Mouse (Mus musculus) urinary bladder, postnatal 10 days (tissue): ENCODE data around the gene Lamtor1.

Experiments used
- DNase-seq: peaks from one replicate; pipeline ENCODE4 v3.0.0; 2022; ENCODE audit warnings: low spot score

The Lamtor1 gene

DNA sequence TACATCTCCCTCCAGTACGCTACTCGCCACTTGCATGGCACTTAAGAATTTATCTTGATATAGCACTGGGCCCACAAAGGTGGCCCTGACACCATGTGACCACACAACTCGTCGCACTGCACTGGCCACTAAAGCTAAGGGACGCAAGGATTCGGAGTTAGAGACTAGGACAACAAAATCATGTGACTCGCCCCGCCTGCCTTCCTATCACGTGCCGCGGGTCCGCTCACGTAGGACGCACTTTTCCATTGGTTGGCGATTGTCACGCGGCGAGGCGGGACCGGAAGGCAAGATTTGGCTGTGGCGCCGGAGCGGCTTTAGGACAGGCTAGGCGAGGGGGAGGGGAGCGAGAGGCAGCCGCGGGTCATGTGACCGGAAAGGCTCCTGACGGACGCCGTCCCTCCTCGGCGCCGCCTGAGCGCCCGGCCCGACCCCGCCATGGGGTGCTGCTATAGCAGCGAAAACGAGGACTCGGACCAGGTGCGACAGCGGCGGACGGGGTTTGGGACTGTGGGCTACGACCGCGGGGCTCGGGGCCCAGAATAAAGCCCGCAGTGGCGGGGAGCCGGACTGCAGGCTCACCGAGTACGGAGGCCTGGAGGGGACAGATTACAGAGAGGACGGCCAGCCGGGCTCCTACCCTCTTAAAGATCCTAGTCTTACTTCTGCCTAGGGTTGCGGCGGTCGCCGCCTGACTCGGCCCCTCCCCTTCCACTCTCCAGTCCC, at the start of gene Lamtor1:
Lamtor1 (plus strand) TSS at position 344 of the 726 bp plus-strand sequence.
- DNase-seq, result peak; percentile 98

DNA sequence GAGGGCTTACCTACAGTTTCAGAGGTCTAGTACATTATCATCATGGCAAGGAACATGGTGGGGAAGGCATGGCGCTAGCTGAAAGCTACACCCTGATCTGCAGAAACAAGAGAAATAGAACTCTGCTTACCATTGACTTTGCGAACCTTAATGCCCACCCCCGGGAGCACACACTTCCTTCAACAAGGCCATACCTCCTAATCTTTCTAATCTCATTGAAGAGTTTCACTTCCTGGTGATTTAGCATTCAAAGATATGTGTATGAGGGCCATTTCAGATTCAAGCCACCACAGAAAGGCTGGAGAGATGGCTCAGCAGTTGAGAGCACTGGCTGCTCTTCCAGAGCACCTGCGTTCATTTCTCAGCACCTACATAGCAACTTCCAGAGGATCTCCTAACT, 48.6 kb upstream of the Lamtor1 start, which contains the start of gene Folr2:
Folr2 (minus strand) TSS at position 101 of the 400 bp plus-strand sequence.
- no peak for DNase-seq

DNA sequence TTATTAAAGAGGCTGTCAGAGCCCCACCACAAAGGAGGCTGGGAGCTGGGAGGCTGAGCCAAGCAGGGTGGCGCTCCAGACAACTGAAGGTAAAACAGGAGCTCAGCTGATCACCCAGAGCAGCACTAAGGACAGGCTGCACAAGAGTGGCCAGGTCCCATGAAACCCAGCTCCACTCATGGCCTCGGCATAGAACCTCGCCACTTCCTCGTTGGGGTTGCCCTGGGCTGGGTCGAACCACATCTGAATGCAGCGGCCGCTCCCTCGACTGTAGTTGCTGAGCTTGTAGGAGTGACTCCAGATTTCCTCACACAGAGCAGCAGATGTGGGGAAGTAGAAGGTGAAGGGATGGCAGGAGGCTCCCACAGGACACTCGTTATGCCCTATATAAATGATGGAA, 47.3 kb upstream of the Lamtor1 start:
- no peak for DNase-seq

DNA sequence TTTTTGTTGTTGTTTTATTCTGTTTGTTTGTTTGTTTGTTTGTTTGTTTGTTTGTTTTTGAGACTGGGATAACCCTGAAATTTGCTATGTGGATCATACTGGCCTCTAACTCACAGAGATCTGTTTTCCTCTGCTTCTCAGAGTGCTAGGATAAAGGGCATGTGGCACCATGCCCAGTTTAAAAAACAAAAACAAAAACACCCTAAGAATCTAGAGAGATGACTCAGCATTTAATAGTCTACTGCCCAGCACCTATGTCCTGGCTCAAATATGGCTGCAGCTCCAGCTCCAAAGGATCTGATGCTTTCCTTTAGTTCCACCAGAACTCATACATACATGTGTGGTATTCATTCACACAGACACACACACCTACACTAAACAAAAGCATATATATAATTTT, 44.7 kb upstream of the Lamtor1 start:
- no peak for DNase-seq

DNA sequence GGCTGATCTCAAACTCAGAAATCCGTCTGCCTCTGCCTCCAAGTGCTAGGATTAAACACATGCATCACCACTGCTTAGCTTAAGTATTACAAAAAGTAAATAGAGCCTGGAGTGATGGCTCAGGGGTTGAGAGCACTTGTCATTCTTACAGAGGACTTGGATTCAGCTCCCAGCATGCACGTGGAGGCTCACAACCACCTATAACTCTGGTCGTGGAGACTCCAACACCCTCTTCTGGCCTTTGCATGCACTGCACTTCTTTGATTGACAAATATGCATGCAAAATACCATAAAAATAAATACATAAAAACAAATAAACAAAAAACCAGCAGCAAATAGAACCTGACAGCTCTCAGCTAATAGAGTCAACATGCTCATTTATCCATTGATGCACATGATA, 43.4 kb upstream of the Lamtor1 start:
- DNase-seq, result no peak

DNA sequence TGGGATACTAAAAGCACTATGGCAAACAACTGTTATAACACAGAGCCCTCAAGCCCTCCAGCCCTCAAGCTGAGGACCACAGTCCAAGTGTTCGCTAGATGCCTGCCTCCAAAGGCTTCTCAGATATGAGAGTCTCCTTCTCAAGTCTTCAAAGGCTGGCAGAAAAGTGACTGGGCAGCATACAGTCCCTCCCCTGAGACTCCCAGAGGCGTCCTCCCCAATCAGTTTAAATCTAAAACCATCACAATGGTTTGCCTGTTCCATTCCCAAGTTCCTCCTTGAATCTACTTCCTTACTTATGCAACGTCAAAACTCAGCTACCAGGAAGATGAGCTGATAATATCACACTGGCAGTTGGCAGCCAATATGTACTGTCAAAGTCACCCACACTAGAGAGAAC, 42.3 kb upstream of the Lamtor1 start, which contains the start of gene Anapc15:
Anapc15 (plus strand) TSS at position 301 of the 400 bp plus-strand sequence.
- DNase-seq, result no peak

DNA sequence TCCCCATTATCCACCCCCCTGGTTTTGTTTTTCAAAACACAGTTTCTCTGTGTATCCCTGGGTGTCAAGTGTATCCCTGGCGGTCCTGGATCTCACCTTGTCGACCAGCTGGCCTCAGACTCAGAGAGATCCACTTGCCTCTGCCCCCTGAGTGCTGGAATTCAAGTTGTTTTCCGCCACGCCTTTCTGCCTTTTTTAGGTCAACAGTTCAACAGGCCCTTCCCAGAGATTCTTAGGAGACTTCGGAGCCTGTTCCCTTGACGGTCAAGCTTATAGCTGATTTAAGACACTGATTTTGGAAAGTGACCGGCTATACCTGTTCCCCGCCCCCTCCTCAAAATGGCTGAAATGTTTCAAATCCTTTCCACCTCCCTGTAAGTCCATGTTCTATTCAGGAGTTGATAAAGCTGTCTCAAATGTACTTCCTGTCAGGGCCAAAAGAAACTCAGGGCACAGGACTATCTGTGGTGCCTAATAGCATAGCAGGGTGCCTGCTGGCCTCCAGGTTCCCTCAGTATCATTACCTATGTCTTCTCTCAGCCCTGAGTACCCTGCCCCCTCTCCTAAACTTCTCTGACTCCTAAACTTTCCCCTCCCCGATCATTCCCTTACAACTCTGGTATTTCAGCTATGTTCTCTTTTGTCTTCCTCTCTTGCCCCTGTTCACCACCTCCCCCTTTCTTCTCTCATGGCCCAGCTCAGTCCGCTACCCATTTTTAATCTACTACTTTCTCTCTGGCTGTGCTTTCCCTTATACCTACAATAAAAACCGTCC, 39.0 kb upstream of the Lamtor1 start:
- no peak for DNase-seq

DNA sequence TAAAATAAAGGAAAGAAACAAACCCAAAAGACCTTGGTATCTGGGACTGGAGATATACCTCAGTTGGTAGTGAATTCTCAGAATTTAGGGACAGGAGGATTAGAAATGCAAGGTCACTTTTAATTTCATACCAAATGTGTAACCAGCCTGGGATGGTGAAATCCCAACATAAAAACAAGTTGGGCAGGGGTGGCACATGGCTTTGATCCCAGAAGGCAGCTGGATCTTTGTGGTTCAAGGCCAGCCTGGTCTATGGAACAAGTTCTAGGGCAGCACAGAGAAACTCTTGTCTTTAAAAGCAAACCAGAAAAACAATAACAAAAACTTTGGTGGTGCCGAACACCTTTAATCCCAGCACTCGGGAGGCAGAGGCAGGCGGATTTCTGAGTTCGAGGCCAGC, 38.2 kb upstream of the Lamtor1 start:
- no peak for DNase-seq

DNA sequence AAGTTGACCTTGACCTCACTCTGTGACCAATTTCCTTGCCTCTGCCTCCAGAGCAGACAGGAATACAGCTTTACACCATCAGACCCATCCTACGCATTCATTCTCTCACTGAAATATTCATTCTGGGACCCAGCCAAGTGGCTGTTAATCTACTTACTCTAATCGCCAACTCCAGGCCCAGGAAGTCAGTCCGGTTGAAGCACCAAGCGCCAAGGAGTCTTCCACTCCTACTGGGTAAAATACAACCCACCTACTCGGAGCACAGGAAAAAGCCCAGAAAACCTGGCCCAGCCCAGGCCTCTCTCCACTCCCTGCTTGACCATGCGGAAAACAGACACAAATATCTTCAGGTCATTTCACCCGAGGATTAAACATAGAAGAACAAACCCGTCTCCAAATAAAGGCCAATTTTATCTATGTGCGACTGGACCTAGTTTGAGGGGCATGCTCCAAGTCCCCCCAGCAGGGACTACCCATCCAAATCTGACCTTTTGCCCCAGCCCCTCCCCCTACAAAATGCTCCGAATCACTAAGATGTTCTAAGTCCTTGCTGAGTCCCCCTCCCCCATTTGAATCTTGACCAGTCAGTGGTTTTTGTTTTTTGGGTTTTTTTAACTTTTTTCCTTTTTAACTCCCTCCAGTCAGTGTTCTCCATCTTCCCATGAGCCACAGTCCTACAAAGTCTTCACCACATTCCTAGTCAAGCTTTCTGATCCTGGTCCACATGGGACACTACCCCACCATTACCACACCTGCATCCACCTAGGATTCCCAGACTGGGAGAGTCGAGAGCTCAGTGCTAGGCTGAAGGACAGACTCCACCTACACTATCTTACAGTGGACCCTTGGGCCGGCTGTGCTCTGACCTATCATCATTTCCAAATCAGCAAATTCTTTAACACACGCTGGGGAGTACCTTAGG, 37.2 kb upstream of the Lamtor1 start:
- DNase-seq, result no peak

DNA sequence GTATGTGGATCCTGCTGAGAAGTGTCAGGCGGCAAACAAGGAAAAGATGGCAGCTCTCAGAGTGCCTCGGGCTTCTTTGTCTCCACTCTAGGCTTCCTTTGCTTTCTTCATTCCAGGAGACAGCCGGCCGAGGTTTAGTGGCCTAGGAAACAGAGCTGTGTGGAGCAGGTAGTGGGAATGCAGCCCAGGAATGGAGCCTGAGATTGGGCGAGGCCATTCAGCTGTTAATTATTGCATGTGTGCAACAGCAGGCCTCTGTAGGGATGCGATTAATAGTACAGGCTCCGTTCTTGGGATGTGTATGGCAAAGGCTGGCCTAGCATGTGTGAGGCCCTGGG, 36.6 kb upstream of the Lamtor1 start:
- DNase-seq, result no peak

DNA sequence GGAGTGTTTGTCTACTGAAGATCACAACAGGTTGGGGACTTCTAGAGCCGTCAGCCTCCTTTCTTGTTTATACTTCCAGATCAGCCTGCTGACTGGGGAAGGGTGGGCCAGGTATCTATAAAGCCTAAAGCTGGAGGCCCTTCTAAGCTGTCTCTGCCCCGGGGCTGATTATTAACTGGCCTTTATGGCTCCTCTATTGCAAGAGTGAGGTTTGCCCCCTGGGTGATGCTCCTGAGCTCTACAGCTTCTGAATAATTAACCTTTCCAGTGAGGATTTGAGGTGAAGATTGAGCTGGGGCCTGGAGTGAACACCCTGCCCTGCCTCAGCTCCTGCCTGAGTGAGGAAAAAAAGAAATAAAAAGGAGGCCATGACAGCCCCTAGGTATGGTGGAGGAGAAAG, 35.1 kb upstream of the Lamtor1 start, which contains the start of gene Folr1:
Folr1 (minus strand) TSS at position 160 of the 400 bp plus-strand sequence.
- no peak for DNase-seq

DNA sequence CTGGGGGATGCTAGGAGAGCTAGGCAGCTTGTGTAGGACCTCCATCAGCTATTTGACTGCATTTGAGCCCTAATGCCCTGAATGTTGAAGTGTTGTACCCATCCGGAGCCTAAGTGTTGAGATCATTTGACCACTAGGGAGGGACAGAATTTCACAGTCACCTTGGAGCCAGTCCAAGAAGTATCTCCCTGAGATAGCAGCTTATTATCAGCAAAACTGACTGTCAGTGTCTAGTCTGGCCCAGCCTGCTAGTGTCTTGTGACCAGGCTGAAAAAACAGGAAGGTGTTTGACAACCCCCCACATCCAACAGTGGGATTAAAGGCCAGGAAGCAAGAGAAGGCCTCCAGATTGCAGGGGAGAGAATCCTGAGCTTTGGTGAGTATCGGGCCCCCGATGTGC, 34.4 kb upstream of the Lamtor1 start:
- no peak for DNase-seq

DNA sequence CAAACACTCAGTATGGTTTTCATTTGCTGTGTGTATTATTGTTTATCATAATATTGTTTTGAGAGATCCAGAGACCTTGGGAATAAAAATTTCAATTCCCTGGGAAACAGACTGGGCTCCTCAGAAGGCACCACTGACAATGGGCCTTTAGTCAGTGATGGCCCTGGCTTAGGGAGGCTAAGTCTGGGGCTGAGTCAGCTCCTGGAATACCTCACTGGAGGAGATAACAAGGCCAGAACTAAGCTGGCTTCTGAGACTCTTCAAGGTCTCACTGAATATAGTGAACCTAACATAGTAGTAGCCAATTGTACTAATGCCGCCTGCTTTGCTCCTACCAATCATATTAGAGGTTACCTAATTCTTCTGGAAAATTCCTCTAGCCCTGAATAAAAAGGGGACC, 29.7 kb upstream of the Lamtor1 start:
- no peak for DNase-seq

DNA sequence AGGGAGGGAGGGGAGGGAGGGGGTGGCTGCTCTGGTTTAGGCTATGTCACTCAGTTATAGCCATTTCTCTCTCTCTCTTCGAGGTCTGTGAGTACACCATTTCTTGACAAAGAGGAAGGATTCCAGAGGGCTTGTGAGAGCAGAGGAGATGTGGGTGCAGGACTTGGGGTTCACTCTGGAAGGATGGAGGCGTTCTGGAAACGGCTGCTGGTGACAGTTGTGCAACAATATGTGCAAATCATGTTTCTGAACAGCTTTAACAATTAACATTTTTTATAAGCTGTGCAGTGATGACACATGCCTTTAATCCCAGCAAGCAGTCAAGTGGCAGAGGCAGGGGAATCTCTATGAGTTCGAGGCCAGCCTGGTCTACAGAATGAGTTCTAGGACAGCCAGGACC, 24.8 kb upstream of the Lamtor1 start:
- DNase-seq, result no peak

DNA sequence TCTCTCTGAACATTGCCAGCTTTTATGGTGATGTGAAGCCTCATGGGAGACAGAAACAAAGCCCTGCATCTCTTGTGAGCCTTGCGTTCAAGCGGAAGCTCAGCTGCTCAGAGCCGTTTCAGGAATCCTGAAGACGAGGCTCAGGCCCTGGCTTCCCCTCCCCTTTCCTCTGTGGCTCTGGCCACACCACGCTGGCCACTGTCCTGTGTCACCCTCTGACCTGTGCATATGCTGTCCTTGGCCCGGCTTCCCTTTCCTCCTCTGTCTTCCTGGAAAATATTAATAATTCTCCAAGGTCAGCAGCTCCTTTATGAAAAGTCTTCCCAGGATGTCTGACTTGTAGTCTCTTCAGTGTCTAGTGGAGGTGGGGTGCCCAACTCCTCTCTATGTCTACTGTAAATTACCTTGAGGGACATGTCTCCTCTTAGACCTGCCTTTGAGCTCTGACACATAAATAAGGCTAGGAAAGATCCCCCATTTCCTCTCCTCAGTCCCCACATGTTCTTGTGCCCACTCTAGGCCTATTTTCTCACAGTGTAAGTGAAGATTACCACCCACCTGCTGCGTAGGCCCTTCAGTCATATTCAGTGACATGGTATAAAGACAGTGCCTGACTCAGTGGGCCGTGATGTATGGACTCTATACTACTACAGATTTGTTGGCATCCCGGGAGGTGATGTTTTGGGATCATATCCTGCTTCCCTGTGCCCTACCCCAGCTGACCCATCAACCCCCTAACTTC, 23.1 kb upstream of the Lamtor1 start:
- no peak for DNase-seq

DNA sequence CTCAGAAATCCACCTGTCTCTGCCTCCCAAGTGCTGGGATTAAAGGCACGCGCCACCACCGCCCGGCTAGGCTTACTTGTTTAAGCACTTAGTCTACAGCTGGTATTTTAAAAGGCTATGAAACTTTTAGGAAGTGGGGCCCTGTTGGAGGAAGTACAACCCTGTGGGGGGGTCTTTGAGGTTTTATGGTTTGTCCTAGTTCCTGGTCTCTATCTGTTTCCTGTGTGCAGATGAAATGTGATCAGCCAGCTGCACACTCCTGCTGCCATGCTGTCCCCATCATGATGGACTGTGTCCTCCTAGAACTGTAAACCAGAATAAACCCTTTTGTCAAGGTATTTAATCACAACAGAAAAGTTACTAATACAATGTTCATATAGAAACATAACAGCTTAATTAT, 21.5 kb upstream of the Lamtor1 start:
- no peak for DNase-seq

DNA sequence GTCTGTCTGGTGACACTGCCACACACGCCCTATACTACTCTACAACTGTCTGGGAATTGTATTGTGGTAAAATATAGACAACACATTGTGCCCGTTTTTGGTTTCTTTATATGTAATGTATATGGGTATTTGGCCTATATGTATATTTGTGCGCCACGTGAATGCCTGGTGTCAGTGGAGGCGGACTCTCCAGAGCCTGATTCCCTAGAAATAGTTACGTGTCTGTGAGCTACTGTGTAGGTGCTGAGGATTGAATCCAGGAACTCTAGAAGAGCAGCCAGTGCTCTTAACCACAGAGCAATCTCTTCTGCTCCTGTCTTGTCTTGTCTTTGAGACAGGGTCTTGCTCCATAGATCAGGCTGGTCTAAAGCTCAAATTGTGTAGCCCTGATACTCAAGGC, 19.4 kb upstream of the Lamtor1 start:
- DNase-seq, result no peak

DNA sequence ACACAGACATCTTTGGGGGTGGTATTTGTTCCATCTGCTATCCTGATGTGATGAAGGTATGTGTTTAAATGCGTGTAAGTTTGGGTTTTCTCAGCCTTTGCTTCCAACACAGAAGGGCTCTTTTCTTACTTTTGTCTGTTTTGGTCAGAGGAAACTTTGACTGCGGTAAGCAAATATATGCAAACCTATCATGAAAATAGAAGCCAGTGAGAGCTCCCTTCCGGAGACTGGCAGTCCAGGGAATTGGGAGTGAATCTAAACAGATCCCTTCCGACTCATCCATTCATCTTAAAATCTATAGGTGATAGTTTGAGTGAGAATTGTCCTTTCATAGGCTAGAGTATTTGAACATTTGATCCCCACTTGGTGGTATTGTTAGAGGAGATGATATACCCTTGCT, 17.2 kb upstream of the Lamtor1 start:
- DNase-seq, result no peak

DNA sequence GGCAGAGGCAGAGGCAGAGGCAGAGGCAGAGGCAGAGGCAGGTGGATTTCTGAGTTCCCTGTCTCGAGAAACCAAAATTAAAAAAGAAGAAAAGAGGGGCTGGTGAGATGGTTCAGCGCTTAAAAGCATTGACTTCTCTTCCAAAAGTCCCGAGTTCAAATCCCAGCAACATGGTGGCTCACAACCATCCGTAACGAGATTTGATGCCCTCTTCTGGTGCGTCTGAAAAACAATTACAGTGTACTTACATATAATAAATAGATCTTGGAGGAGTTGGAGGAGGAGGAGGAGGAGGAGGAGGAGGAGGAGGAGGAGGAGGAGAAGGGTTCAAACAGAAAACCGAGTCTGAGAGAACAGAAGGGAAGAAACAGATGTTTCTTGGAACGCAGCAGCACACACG, 10.0 kb upstream of the Lamtor1 start:
- no peak for DNase-seq

DNA sequence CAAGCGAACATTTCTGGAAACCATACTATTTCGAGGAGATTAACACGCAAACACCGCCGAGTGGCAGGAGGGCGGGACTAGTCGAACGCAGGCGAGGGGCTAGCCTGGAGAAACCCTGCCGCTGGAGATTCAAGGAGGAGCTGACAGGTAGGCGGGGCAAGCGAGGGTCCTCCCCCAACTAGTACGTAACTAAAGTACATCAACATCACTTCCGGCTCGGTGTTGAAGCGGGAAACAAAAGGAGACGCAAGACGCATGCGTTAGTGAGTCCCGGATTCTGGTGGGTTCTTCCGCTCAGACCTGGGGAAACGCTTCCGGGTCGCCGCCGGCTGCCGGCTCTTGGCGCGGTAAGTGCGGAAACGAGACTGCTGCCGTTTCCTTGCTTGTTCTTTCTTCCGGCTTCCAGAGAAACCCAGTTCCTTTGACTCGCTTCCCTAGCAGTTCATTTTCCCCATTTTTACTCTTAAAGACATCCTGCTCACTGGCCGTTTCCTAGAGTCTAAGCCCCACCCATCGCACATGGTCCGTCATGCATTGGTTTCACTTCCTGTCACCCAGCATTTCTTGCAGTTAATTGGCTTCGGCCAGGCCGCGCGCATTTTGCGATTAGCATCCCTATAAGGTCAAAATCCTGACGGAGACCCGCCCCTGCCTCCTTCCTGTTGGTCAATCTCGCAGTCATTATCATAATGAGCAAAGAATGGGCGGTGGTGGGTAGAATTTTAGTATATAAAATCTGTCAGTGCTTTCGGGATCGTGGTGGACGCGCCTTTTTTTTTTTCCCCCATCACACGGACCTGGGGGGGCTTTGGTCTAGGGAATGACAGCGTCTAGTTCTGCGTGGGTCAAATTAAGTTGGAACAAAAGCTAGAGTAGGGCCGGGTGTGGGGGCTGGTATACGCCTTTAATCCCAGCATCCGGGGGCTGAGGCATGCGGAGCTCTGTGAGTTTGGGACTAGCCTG, 9.3 kb upstream of the Lamtor1 start:
- DNase-seq, result peak; percentile 84
